Mouse (Mus musculus): Measurements from ENCODE around the gene Limk2.

Gene Limk2

DNA sequence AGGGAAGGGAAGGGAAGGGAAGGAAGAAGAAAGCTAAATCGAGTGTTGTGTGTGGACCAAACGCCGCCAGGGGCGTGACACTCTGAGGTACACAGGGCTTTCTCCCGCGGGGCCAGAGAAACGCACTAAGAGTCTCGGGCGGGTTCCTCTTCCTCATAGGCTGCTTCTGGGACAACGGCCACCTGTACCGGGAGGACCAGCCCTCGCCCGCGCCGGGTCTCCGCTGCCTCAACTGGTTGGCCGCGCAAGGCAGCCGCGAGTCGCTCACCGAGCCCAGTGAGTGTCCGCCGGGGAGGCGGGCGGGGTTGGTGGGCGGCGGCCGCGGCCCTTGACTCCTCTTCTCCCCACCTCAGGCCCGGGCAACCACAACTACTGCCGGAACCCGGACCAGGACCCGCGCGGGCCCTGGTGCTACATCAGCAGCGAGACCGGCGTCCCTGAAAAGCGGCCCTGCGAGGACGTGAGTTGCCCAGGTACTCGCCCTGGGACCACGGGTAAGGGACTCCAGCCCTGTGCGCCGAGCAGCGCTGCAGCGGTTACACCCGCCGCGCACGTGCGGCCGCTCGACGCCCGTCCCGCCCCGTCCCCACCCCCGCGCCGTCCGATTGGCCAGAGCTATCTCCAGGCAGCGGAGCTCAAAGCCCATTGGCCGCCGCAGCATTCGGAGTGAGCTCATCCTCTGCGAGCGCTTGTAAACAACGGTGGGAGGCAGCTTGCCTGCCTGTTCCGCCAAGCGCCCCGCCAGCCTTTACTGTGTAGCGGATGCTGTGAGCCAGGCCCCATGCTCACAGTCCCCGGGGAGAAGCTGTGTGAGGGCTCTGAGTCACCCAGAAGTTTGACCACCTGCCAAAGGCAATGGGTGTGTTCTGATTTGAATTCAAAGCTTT, 77.0 kb downstream of the Limk2 start:
- DNase-seq = peak; percentile 93

DNA sequence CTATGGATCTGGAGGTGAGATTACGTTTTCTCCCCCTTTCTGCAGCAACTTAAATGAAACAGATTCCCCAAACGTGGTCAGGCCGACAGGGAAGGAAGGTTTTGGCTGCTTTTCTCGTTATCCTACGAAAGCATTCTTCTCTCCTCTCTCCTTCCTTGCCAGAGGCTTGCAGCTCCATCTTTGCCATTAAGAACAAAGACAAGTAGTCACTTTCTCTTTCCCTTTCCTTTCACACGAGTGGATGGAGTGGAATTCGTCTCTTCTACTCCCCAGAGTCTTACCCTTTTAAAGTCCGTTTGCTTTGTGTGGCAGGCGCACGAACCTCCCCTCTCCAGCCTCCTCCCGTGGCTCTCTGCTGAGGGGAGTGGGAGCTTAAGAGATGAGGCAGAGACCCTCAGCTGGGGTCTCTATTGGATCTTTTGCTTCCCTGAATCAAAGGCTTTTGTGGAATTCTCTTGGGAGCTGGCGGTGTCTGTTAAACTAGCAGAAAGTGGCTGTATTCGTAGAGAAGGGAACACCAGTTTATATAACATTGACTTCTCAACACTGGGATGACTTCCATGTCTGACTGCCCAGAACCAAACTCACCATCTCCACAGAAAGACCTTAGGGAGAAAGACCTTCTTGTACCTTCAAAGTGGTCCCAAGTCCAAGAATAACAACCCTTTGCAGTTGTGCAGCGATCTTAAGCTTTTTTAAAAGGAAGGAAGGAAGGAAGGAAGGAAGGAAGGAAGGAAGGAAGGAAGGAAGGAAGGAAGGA, 77.8 kb downstream of the Limk2 start:
- no peak for DNase-seq

DNA sequence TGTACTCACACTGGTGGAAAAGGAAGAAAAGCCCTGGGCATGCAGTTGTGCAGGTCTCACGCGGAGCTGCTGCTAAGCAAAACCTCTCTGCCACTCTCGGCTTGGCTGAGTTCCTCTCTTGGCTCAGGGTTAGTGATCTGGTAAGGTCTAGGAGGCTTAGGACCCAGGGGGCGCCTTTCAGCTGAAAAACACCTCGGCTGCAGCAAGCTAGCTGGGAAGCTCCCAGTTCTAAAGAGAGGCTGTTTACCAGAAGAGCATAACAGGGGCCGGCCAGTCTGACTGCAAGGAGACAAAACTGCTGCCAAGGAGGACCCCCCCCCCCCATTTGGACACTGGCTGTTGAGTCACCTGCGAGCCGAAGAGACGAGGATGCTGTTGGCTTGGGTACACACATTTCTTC, 78.4 kb downstream of the Limk2 start:
- peak; percentile 87 for DNase-seq

DNA sequence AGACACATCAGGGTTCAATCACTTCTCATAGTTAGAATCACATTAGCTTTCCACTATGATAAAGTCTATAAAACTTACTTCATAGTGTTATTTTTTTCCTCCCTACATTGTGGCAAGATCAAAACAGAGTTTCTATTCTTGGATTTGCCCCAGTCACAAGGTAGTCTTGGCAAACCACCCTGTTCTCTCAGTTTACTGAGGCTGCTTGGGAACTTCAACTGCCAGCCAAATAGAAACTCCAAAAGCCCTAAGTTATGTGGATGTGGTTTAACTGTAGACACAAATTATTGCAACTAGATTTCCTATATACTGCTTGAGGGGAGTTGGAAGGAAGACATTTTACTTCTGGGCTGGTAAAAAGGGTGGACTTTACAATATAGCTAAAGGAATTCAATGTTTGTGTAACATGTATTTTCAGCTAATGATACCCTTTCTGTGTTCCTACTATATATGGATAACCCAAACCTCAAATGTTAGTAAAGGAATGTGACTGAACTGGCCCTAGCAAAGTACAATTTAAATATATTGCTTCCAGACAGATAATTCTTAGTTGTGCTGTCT, 79.0 kb downstream of the Limk2 start, which contains the start of gene Pik3ip1:
Gene Pik3ip1, plus strand, starts transcription at position 511 of the 561 bp plus-strand sequence.
- DNase-seq = no peak

DNA sequence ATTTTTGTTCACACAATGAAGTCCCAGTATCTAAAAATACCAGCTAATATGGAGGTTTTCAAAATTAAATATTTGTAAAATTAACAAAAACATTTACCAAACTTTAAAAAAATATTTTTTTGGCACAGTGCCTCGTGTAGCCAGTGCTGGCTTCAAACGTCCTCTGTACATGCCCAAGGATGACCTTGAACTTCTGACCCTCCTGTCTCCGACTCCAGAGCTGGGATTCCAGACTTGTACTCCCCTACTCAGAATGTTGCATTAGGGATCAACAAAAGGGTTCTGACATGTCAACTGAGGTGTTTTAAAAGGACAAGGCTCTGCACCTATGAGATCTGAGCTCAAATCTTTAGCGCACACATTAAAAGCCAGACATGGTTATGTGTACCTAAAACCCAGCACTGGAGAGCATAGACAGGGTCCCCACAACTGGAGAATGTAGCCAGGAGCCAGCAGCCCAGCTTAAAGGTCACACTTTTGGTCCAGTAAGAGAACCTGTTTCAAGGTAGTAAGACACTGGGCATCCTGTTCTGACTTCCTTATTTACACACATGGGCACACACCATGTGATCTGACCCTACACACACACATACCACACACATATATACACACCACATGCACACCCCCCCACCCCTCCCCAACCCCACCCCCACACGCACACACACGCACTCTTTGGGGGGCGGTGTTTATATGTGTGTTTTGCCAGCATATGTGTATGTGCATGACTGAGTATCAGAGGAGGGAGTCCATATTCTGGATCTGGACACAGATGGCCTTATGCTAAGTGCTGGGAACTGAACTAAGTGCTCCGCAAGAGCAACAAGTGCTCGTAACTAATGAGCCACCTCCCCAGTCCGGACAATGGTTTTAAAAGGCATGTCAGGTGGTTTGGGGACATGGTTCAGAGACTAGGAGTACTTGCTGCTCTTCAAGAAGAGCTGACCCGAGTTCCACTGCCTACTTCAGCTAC, 79.9 kb downstream of the Limk2 start:
- no peak for DNase-seq

DNA sequence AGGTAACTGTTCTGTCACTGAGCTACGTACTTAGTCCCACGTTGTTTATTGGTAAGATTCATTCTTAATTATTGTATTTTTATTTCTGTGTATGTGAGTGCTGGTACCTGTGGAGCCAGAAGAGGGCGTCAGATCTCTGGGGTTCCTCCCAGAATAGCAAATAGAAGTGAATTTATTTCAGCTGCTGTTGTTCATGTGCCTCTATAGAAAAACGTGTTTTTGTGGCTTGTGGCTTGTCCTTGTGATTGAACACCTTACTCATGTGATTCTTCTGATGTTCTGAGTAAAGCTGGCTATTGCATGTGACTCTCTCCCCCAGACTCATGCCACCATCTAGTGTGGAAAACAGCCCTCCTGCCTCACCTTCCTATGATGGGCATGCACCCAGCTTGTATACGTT, 80.7 kb downstream of the Limk2 start:
- DNase-seq = no peak

DNA sequence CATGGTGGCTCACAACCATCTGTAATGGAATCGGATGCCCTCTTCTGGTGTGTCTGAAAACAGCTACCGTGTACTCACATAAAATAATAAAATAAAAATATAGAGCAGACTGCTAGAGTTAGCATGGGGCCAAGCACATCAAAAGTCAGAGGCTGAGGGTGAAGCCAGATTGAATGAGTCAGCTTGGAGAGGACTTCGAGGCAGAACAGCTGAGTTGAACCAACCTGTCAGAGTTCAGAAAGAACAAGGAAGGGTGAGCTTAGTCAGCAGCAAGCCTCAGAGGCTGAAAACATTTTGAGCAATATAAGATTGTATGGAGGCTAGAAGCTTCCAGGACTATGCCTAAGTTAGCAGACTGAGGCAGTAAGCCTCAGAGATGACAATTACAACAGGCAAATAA, 90.7 kb downstream of the Limk2 start:
- DNase-seq = no peak

DNA sequence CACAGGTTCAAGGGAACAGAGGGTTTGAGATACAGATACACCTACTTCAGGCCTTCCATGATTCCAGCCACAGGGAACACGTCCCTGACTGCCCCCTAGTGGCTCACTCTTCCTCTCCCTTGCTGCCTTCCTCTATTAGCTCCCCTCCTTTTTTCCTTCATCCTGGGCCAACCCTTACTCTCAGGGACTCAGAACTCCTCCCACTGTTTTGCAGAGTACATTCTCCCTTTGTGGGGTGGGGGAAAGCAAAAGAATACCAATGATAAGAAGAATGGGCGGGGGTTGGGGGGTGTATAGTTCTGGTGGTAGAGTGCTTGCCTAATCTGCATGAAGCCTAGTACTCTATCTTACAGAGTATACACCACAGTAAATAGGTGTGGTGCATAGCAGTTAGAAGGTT, 94.8 kb downstream of the Limk2 start:
- DNase-seq = peak; percentile 75

DNA sequence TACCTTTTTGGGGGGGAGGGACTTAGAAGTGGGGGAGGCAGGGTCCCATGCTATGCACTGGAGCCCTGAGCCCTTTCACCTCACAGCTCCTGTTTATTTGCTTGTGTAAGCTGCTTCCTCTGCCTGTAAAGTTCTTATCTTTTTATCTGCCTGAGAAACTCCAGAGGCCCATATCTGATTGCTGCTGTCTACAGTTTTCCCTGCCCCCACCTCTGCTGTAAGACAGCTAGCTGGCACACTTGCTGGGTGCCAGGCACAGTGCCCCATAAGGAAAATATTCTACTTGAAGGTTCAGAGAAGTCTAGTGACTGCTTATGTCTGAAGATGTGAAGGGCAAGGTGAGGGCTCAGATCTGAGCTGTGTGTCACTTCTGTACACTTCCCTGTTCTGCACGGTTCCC, 95.7 kb downstream of the Limk2 start:
- no peak for DNase-seq

DNA sequence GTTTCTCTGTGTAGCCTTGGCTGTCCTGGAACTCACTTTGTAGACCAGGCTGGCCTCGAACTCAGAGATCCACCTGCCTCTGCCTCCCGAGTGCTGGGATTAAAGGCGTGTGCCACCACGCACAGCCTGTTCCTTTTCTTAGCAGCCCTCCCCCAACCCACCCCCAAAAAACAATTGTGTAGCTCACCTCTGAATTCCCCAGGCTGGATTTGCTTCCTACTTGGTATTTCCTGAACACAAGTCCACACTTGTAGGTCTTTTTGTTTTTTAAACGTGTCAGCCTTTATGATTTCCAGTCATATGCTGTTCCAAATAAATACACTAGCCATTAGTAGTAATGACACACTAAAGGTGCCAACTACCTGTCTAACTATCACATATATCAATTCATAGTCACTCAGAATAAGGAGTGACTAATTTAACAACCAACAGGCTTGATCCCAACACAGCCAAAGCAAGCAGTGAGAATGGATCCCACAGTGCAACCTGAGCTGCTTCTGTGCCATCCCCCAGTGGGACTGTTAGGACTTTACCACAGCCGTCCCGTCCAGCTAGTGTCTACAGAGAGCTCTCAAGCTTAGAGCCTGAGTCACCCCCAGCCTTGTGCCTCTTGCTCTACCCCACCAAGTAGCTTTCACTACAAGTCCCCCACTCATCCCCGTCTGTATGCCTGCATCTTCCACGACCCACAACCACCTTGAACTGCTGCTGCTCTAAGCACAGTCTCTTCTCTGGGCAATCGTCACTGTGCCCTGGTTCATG, 97.2 kb downstream of the Limk2 start:
- DNase-seq = no peak

DNA sequence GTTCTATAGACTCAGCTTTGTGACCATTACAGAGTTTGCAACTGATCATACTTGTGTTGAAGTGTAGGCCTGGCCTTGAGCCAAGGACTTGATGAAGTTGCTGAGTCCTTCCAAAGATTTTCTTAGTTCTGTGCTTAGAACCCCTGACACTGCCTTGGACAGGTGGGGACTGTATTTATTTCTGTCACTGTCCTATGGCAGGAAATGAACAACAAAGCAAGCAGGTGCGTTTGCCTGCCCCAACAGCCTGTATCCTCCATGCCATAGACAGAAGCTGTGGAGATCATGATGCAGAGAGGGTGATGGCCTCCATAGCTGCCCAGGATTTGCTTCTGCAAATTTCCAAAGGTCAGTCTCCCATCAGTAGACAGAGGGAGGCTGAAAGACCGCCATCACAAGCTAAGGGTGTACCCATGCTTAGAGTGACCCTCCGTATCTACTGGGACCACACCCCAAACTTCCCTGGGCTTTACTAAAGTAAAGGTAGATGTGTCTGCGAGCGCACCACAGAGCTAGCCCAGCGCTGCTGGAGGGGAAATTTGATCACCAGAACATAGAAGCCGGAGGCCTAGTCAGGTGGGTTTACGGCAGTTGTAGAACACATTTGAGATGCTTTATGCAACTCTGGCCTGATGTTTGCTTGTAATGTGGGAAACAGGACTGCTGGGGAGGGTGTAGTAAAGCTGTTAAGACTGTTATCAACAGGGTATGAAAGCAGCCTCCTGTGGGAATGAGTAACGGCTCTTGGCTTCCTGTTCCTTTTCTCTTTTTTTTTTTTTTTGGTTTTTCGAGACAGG, 98.0 kb downstream of the Limk2 start:
- DNase-seq = no peak

DNA sequence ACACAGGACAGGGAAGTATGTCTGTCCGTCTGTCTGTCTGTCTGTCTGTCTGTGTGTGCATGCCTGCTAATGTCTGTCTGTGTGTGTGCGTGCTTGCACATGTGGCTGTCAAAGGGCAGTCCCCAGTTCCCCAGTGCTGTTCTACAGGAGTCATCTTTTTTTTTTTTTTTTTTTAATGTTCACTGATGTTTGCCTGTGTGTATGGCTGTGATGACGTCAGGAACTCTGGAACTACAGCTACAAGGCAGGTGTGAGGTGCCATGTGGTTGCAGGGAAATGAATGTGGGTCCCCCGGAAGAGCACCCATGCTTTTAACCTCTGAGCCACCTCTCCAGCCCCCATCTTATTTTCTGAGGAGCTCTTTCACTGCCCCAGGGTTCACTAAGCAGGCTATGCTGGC, 99.1 kb downstream of the Limk2 start:
- DNase-seq = no peak

DNA sequence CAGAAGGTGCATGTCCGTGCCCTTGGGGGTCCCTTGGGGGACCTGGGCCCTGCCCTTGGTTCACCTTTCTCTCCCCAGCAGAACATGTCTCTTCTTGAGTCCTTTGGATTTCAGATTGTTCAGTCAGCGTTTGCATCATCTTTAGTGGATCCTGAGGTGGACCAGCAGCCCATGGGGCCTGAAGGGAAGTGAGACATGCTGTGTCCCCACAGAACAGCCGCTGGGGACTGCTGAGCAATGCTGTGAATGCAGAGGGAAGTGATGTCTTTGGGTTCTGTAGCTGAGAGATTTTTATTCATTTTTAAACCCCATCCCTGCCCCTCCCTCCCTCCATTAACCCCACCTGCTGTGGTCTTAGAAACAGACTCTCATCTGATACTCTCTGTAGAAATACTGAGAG, 101.1 kb downstream of the Limk2 start:
- DNase-seq = no peak

DNA sequence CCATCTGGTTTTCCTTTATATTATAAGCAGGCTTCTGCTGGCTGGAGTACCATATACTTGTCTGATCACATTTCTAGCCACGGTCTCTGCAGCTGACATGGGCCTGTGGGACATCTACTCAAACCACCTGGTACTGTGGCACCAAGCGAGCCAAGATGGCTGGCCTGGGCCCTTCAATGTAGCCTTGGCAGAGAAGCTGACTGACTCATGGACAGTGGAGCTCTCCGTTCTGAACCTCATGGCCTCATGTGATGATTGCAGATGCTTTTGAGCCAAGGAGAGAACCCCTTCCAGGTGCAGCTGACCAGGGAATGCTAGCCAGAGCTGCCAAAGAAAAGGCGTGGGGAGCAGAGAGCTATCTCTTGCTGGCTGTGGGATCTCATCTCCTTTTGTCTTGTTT, 103.2 kb downstream of the Limk2 start:
- no peak for DNase-seq

DNA sequence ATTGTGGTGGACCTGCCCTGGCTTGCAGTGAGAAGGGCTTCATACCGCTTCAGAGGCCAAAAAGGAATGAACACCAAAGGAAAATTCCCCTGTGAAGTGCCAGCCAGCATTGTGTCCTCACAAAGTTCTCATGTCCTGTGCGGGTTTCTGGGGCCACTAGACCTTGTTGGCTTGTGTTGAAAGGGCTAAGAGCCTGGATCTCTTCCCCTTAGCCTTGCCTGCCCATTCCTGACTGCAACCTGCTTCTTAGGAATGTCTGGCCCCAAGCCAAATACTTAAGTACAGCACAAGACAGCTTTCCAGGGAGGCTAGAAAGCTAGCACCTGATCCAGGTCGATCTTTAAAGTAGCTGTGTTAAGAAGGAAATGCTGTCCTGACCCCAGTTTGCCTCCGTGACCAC, 106.2 kb downstream of the Limk2 start:
- peak; percentile 72 for DNase-seq

DNA sequence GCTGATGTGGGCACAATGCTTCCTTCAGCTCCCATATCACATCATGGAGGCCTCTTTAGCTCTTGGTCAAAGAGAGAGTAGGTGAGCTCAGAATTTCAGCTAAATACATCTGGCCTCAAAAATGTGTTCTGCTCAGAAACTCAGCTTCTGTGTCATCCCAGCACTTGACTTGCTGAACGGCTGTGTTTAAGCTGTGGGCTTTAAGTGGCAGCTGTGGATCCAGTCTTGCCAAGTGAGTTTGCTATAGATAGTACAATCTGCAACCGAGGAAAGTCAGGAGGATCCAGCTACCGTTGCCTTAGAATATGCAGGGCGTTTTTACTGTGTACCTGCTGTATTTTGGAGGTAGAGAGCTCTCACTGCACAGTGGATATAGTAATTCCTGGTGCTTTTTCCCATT, 106.6 kb downstream of the Limk2 start:
- DNase-seq = no peak

DNA sequence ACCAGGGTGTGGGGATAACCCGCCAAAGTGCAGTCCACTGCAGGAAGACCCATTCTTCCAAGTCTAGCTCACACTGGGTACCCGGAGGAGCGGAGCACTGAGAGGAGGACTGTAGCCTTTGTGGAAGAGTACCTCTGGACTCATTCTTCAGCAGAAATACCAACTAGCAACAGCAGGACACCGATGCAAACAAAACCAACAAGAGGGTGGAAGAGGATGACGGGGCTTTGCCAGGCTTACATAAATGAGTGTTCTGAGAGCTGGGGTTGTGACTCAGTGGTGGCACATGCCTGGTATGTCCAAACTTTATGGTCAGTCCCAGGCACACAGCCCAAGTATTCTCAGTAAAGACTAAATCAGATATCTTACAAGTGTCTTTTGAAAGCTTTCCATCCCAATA, 107.9 kb downstream of the Limk2 start:
- no peak for DNase-seq

DNA sequence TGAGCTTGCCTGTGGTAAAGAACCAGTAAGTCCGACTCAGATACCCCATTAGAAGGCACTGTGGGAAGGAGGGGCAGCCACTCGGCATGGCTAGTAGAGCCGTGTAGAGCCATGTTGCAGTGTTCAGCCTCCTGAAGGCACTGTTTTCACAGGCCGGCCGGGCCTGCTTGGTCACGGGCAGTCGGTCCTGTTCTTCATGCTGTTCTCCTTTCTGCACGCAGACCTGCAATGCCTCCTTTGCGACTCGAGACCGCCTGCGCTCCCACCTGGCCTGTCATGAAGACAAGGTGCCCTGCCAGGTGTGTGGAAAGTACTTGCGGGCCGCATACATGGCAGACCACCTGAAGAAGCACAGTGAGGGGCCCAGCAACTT, 110.2 kb downstream of the Limk2 start:
- no peak for DNase-seq

DNA sequence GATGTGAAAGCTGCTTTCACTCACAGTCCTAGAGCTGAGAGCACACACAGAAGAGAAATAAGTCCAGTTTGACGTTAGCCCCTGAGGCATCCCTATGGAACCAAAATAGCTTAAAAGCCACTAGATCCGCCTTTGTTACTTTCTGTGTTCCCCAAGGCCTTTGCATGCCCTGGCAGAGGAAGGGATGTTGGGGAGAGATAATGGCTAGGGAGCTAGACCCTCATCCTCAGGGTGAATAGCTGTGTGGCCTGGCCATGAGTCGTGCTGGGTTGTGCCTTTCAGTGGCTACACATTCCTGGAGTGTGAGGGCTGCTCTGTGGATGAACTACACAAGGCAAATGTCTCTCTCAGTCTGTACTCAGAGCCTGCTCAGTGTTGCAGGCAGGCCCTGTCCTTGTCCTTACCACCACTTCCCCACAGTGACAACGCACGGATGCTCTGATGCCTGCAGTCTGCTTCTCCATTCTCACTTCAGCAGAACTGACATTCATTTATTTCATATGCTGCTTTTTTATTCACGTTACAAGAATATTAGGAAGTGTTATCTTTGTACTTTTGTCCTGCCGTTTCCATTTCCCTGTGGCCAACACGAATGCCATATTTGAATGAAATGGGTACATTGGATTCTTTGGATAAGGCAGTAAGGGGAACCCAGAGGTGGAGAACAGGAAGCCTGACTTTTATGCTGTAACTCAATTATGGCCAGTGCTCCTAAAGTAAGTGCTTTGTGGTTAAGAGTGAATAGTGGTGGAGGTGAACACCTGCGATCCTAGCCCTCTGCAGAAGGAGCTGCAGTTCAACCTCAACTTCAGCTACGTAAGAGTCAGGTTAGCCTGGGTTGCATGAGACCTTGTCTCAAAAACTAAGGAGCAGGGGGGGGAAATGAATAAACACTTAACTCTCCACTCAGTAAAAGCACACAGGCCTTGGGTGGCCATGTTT, 110.8 kb downstream of the Limk2 start:
- no peak for DNase-seq

DNA sequence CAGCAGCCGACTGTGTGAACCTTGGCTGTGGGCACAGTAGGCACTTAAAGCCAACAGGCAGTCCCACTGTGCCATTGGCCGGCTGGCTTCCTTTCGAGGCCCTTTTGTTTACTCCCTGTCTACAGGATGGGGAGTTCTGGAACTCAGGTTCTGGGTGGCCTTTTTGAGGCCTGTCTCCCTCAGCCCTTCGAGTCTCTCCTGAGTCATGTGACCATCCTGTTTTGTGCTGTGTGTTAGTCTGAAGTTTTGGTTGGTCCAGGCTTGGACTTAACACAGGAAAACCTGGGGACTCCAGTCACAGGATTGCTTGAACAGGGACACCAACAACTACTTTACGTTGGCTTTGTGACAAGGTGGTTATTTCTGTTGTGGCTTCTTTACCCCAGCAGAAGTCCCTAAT, 112.9 kb downstream of the Limk2 start:
- no peak for DNase-seq

Data from kidney, postnatal 14 days (tissue).